Mouse (Mus musculus) splenic B cell, adult 2 months (primary cell): ENCODE measurements around the gene Syngap1.
"Not testable (repeated sequence)": the region's sequence is repeated elsewhere in the genome, so short reads cannot be mapped to it uniquely, and the experiment has no call there.

Experiments used
- DNase-seq: peaks from one replicate; pipeline ENCODE4 v3.0.0-alpha.2; 2011; ENCODE audit warnings: low read depth, low spot score
- H3K27me3 ChIP-seq: 2 replicates; pipeline ENCODE4 v1.6.1; 2012; ENCODE audit warnings: mild to moderate bottlenecking, low read length, moderate library complexity, mixed read lengths; ENCODE audit not compliant: control insufficient read depth, poor library complexity, insufficient read depth, severe bottlenecking
- H3K36me3 ChIP-seq: 2 replicates; pipeline ENCODE4 v1.6.1; 2012; ENCODE audit warnings: mild to moderate bottlenecking, low read length, moderate library complexity, mixed read lengths; ENCODE audit not compliant: control insufficient read depth, poor library complexity, insufficient read depth, severe bottlenecking

Gene Syngap1

GRCm38 (mm10) chr17:26957872-26958271, 16.8 kb downstream of the Syngap1 start:
- Histone ChIP-seq H3K27me3 (no peaks in the 10 kb centered on the region), H3K36me3 (no peaks in the 10 kb centered on the region)
- no peak for DNase-seq

DNA sequence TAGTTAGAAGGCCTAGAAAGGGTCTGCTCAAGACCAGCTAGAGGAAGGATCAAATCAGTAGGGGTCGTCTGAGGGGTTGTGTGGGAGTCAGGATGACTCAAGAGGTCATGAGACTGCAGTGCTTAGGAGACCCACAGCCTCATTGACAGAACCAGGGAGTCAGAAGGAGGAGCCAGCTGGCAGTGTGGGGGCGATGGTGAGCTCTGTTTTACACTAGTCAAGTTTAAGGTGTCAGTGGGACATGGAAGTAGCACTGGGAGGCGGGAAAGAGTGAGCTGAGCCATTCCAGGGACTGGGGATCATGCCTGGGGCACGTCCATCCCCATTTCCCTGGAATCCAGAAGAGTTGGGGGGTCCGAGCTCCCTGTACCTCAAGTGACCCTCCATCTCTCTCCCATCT, 17.8 kb downstream of the Syngap1 start:
- DNase-seq = no peak
- Histone ChIP-seq H3K36me3 (no peaks in the 10 kb centered on the region), H3K27me3 (no peaks in the 10 kb centered on the region)

DNA sequence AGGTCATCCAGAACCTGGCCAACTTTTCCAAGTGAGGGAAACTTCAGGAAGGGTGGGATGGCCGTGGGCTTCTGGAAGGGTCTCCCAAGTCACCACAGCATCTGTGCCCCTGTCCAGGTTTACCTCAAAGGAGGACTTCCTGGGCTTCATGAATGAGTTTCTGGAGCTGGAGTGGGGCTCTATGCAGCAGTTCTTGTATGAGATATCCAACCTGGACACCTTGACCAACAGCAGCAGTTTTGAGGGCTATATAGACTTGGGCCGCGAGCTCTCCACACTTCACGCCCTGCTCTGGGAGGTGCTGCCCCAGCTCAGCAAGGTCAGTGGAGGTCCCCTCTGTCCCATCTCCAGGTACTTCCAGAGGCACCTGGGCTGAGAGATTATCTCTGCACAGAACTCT, 18.8 kb downstream of the Syngap1 start:
- no peak for DNase-seq
- Histone ChIP-seq H3K27me3 (no peaks in the 10 kb centered on the region), H3K36me3 (no peaks in the 10 kb centered on the region)

DNA sequence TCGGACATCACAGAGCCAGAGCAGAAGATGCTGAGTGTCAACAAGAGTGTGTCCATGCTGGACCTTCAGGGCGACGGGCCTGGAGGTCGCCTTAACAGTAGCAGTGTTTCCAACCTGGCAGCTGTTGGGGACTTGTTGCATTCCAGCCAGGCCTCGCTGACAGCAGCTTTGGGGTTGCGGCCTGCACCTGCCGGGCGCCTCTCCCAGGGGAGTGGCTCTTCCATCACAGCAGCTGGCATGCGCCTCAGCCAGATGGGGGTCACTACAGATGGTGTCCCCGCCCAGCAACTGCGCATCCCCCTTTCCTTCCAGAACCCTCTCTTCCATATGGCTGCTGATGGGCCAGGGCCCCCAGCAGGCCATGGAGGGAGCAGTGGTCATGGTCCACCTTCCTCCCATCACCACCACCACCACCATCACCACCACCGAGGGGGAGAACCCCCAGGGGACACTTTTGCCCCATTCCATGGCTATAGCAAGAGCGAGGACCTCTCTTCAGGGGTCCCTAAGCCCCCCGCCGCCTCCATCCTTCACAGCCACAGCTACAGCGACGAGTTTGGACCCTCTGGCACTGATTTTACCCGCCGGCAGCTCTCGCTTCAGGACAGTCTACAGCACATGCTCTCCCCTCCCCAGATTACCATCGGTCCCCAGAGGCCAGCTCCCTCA, 20.7 kb downstream of the Syngap1 start:
- no peak for DNase-seq
- Histone ChIP-seq H3K36me3 (no peaks in the 10 kb centered on the region), H3K27me3 (no peaks in the 10 kb centered on the region)

DNA sequence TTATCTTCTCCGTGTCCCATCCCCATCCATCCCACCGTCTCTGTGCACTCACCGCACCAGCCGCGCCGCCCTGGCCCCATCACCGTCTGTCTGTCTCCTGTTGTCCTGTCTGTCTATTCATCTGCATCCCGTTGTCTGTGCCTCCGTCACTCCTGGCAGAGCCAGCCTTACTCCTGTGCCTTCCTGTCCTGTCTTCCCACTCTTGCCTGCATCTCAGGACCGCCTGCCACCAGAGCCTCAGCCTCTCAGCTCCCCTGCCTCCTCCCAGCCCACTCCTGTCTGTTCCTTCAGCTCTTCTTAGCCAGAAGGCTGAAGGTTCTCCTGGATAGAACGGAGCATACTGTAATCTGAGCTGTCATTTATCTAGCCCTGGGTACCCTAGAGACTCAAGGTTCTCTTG, 25.9 kb downstream of the Syngap1 start:
- no peak for DNase-seq

DNA sequence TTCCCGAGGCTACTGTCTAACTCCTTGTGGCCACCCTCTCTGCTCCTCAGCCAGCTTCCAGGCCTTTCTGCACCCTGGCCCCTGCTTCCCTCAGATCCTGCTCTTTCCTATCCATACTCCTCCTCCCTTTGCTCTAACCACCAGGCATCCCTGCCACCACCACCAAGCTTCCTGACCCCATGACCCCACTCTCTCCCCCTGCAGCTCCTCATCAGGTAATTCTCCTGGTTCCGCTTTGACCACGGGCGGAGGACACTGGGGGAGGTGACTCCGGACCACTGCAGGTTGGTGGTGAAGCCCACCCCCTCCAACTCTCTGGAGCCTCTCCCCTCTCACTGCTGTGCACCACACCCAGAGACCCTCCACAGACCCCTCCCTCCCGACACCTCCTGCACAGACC, 26.4 kb downstream of the Syngap1 start:
- H3K36me3 ChIP-seq = no peaks in the 10 kb centered on the region
- no peak for DNase-seq
- H3K27me3 ChIP-seq = no peaks in the 10 kb centered on the region

More for the DNA sequence above, 25.9 kb downstream of the Syngap1 start:
- Histone ChIP-seq H3K27me3 (no peaks in the 10 kb centered on the region), H3K36me3 (no peaks in the 10 kb centered on the region)

GRCm38 (mm10) chr17:26968200-26968611, 27.2 kb downstream of the Syngap1 start:
- Histone ChIP-seq H3K27me3 (no peaks in the 10 kb centered on the region), H3K36me3 (no peaks in the 10 kb centered on the region)
- DNase-seq = no peak

GRCm38 (mm10) chr17:26969257-26969656, 28.2 kb downstream of the Syngap1 start:
- DNase-seq = no peak
- Histone ChIP-seq H3K36me3 (no peaks in the 10 kb centered on the region), H3K27me3 (no peaks in the 10 kb centered on the region)

DNA sequence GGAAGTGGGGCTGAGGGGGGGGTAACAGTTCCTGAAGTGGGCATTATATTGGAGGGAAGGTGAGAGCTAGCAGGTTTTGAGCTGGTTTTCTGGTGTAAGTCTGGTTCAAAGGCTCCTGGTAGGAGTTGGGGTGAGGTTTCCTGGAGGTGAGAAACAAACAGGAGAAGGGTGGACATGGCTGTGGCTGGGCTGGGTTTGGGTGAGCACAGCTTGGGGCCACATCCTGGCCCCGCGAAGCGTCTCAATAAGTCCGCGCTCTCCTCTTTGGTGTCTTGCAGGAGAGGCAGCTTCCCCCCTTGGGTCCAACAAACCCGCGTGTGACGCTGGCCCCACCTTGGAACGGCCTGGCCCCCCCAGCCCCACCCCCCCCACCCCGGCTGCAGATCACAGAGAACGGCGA, 29.2 kb downstream of the Syngap1 start:
- 0 out of 2 replicates have a peak, but pooled peaks cover 4% of the 10 kb centered on the region for H3K36me3 ChIP-seq
- no peaks in the 10 kb centered on the region for H3K27me3 ChIP-seq
- no peak for DNase-seq

DNA sequence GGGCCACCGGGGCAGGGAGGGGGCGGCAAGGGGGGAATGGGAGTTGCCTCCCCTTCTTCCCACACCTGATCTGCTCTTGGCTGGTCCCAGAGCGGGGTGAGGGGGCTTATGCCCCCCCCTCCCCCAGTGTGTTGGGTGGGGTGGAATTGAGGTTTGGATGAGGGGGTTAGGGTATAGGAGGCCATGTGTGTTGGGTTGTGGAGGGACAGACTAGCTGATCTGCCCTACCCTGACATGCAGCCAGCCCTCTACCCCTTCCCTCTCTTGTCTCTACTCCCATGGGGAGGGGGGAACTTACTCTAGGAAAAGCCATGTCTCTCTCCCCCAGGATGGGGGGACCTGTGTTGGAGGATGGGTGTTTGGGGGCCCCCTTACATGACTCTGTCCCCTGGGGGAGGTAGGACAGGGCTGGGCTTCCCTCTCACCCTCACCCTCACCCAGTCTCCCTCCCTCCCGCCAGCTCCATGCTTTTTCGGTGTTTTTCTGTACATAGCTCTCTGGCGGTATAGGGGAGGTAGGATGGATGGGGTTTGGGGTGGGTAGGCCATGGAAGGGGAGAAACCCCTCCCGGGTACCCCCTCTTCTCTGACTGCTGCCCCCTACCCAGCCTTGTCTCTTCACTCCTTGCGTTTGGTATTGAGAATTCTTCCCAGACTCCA, 30.3 kb downstream of the Syngap1 start:
- H3K27me3 ChIP-seq = no peaks in the 10 kb centered on the region
- no peak for DNase-seq
- H3K36me3 ChIP-seq = 0 out of 2 replicates have a peak, but pooled peaks cover 4% of the 10 kb centered on the region

- no peak for DNase-seq
- Histone ChIP-seq H3K27me3 (no peaks in the 10 kb centered on the region), H3K36me3 (peaks cover 6% of the 10 kb centered on the region)
Measured at GRCm38 (mm10) chr17:26972107-26972506, 31.1 kb downstream of the Syngap1 start.

- no peaks in the 10 kb centered on the region for H3K27me3 ChIP-seq
- DNase-seq = peak; percentile 97
- H3K36me3 ChIP-seq = peaks cover 6% of the 10 kb centered on the region
Measured at GRCm38 (mm10) chr17:26972703-26973574, 31.9 kb downstream of the Syngap1 start, which contains the start of gene Zbtb9. Zbtb9 (plus strand) TSS chr17:26973167.

GRCm38 (mm10) chr17:26974547-26974946, 33.5 kb downstream of the Syngap1 start:
- Histone ChIP-seq H3K36me3 (peaks cover 6% of the 10 kb centered on the region), H3K27me3 (no peaks in the 10 kb centered on the region)
- no peak for DNase-seq

- Histone ChIP-seq H3K27me3 (no peaks in the 10 kb centered on the region), H3K36me3 (peaks cover 6% of the 10 kb centered on the region)
- peak; percentile 43 for DNase-seq
Measured at GRCm38 (mm10) chr17:26975415-26975814, 34.4 kb downstream of the Syngap1 start.

DNA sequence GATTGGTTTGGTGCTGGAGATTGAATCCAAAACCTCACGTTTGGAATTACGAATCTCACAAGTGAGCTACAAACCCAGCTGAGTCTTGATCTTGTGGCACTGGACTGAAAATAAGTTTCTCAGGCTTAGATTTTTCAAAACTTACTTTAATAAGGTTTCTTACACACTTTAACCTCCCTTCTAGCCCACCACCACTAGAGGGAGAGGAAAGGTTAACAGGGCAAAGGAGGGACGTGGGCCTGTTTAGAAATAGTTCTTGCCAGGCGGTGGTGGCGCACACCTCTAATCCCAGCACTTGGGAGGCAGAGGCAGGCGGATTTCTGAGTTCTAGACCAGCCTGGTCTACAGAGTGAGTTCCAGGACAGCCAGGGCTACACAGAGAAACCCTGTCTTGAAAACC, 36.3 kb downstream of the Syngap1 start:
- peak; percentile 48 for DNase-seq
- not testable (repeated sequence) for H3K36me3 ChIP-seq, H3K27me3 ChIP-seq
